Mouse (Mus musculus) G1E (cell line): ENCODE data around the gene Ganab.

ENCODE experiments used
- CTCF ChIP-seq: IDR thresholded peaks from 2 replicates; pipeline ENCODE4 v1.5.1; 2012; ENCODE audit warnings: low read depth, low read length, inconsistent platforms, mixed read lengths
- GATA1 ChIP-seq: IDR thresholded peaks from 2 replicates; pipeline ENCODE4 v1.6.1; 2012; ENCODE audit warnings: borderline replicate concordance, low read length, inconsistent platforms, mixed read lengths

- no peak for TF ChIP-seq CTCF
- TF ChIP-seq GATA1, result no peak
These were observed 5.5 kb downstream of the Ganab start for GRCm38 (mm10) chr19:8903412-8903811.
